Mouse (Mus musculus) adrenal gland, postnatal 36 days (tissue): ENCODE results near the gene Gm10197. TPM values are rescaled to one million over a fixed set of nuclear protein-coding genes. Genes with fewer than 3 reads are reported as not detected.

Source experiments
- DNase-seq, 2 experiments: peaks; one replicate each; pipeline ENCODE4 v3.0.0; 2021; ENCODE audit warnings: mixed read lengths in 1 of 2
- total RNA-seq, 2 experiments: library from RNA; stranded (reverse); gene quantifications; 2 replicates each; pipeline ENCODE4 v1.2.3; 2021

The Gm10197 gene
- total RNA-seq, 2 experiments from 2014 or later = not detected

DNA sequence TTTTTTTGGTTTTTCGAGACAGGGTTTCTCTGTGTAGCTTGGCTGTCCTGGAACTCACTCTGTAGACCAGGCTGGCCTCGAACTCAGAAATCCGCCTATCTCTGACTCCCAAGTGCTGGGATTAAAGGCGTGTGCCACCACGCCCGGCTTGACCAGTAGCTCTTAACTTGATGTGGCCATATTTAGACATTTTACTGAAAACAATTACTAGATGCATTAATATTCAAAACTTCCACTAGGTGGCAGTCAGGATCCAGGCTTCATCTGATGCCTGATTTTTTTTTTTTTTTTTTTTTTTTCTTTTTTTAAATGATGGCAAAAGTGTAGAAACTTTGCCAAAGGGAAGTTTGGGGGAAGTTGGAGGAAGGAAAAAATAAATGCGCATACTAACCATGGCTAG lies 23.0 kb upstream of the Gm10197 start:
- DNase-seq = peak in 1 of 2 experiments; percentile 48

GRCm38 (mm10) chr19:53393646-53394045 lies 22.1 kb upstream of the Gm10197 start:
- DNase-seq = no peak

GRCm38 (mm10) chr19:53392781-53393343 lies 21.3 kb upstream of the Gm10197 start:
- DNase-seq = no peak

- no peak for DNase-seq
Observed at GRCm38 (mm10) chr19:53391787-53392186, 20.2 kb upstream of the Gm10197 start.

DNA sequence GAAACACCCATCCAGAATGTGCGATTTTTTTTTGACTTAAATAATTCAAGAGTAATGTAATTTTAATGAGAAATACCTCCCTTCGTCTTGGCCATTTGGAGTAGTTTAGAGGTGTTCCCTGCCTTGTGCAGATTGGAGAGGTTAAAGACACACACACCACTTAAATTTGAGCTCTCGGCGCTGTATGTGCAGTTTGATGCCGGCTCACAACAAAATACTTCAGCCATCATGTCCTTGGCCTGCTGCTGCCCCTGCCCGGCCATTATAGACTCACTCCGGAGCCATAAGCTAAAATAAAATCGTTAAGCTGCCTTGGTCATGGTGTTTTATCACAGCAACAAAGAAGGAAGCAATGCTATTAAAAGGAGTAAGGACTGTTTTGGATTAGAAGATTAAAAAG lies 19.8 kb upstream of the Gm10197 start:
- no peak for DNase-seq

DNA sequence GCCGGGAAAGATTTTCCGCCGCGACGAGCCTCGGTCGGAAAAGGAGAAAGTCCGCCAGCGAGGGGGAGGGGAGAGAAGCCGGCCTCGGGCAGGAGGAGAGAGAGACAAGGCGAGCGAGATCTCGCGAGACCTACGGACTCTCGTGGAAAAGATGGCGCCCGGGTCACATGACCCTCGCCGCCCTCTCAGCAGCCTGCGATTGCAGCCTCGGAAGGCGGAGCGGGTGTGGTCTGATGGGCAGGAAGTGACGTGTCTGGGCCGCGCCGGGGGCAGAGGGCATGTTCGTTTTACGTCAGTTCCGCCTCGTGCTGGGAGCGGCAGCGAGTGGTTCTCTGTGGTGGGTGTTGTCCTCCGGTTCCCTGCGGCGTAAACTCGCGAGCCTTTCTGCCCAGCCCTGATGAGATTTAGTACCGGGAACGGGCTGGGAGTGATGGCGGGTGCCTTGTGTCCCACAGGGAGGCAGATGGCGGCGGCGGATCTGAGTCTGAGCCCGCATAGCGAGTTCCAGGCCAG lies 19.0 kb upstream of the Gm10197 start, which contains the start of gene Smndc1:
Gene Smndc1 (minus strand): TSS at position 84 of the 513 bp plus-strand sequence.
- peak; percentile 99 to 100 for DNase-seq

DNA sequence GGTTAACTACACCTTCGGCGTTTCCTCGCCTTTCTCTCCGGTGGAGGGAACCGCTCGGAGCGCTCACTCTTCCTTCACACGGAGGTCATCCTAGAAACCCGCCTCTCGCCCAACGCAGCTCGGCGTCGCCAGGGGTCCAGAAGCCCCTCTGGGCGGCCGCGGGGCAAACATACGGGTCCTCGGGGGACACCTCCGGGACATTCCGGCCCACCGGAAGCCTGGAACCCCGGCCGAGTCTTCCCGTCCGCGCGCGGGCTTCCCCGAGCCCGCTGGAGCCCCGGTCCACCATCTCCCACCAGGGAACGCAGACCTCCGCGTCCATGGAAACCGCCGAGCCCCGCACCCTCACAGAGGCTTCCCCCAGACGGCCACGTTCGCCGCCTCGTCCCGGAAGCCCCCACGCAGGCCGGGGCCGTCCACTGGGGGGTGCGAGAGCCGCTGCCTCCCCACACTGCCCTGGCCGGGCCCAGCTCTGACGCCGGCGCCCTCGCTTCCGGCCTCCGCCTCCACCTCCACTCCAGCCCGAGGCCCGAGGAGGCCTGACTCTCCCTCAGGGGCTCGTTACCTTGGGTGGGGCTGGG lies 18.4 kb upstream of the Gm10197 start:
- no peak for DNase-seq

DNA sequence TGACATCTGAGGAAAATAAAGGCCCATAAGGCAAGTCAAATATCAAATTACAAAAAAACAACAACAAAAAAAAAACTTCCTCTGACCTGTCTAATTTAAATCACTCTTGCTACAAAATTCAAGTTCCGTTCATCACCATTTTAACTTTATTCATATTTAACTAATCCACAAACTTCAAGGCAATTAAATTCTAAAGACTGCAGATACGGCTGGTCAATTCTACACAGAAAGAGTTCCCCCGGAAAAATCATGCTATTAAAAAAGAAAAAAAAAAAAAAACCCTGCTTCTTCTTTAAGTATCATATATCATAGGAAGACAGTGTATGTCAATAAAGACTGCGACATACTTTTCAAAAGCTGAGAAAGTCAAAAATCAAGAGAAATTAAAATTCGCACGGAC lies 17.9 kb upstream of the Gm10197 start:
- no peak for DNase-seq

GRCm38 (mm10) chr19:53383336-53383735 lies 11.8 kb upstream of the Gm10197 start:
- DNase-seq = no peak

- no peak for DNase-seq
Observed at GRCm38 (mm10) chr19:53378421-53378820, 6.9 kb upstream of the Gm10197 start.

DNA sequence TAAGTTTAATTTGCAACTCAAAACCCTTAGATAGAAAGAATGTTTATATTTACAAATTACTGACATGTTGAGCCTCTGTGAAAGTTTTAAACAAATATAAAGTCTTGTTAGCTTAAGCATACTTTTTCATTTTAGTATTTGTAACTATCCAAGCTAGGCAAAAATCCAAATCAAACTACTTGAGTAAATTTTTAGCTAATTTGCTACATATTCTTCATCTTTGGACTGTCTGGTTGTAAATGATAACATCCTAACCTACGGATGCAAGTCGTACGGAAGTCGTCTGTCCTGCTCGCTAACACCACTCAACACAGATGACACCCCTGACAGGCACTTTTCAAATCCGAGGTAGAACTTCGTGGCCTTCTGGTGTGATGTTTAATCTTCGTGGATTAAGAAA lies 6.1 kb upstream of the Gm10197 start:
- no peak for DNase-seq

DNA sequence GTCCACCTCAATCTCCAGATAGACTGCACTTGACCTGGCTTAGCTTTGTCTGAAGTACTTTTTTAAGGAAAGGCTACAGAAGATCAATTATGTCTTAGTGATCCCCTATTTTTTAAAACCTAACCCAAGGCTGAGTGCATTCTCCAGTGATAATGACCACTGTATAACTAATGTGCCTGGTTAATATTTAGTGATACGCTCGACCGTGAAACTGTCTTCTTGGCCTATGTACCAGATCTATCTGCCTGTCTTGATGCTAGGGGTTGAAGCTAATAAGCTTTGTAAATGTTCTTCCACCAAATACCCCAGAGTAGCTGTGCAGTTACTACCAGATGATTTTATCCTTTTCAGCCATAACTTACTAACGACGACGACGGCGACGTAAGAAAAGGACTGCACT lies 4.2 kb upstream of the Gm10197 start:
- no peak for DNase-seq

DNA sequence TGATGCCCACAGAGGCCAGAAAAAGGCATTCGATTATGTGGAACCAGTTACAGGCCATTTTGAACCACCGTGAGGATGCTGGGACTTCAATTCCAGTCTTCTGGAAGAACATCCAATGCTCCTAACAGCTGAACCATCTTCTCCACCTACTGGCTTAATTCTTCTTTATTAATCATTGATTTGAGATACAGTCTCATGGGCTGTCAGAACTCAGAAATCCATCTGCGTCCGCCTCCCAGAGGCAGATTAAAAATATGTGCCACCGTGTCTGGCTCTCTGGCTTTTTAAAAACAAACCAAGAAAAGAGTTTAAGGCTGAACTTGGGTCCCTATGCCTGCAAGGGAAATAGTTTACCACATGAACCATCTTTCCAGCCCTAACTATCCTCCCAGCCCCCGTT lies 3.7 kb upstream of the Gm10197 start:
- DNase-seq = no peak

- no peak for DNase-seq
Observed at GRCm38 (mm10) chr19:53373570-53373969, 2.0 kb upstream of the Gm10197 start.

GRCm38 (mm10) chr19:53370233-53370632 lies 1.3 kb downstream of the Gm10197 start:
- no peak for DNase-seq

GRCm38 (mm10) chr19:53369469-53370043 lies 2.0 kb downstream of the Gm10197 start:
- DNase-seq = peak; percentile 84 to 87

GRCm38 (mm10) chr19:53366881-53367280 lies 4.7 kb downstream of the Gm10197 start:
- no peak for DNase-seq

DNA sequence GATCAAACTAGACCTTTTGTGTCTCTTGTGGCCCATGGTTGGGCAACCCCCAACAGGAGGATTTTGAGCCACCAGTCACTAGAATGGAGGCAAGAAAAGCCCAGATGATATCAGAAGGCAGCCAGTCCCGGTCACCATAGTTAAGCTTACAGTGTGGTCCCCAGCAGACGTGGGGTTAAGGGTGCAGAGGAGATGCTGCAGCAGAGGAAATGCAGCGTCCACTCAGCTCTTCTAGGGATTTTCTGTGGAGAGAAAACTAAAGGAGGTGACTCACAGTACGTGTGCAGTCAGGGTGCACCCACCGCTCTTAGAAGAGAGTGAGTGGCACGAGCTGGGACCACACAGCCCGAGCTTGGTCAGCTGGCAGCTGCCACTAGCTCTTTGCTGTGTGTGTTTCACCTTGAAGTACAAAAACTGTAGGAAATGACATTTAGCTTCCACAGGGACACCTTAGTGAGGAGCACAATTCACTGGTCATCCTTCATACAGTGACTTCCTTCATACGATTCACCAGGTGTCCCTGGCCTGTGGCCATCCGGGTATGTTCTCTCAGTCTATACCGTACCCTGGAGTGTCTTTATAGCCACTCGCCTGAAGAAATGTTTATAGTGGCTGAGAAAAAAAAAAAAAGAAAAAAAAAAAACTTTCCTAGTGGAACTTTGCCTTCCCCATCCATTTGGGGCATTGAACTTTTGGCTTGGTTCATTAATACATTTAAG lies 5.3 kb downstream of the Gm10197 start:
- no peak for DNase-seq

- peak; percentile 58 to 76 for DNase-seq
Observed at GRCm38 (mm10) chr19:53364963-53365362, 6.6 kb downstream of the Gm10197 start.

DNA sequence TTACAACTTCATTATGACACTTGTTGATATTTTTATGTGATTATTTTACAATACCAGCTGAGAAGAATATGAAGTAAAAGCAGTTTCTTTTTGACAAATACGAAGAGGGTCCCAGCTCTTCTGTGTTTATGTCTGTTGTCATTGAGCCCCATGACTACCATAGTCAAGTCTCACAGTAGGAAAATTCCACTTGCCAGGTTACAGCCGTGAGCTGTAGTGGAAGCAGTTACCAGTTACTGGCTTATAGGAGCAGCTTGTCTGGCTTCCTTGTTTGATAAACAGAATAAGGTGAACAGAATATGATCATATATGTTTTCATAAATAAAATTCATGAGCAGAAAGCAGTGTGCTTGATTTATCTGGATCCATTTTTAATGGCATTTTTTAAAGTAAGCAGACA lies 7.0 kb downstream of the Gm10197 start:
- DNase-seq = no peak

DNA sequence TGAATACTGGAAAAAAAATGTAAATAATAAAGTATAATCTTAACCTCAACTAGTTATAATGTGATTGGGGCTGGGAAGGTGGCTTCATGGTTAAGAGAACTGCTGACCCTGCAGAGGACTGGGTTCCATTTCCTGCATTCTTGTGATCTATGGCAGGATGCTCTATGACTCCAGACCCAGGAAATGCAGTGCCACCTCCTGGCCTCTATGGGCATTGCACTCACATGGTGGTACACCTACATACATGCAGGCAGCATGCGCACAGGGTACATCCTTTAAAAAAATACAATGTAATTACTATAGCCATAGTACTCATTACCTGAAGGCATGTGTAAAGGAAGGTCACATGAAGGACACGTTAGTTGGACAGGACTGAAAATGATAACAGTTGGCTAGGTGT lies 8.6 kb downstream of the Gm10197 start:
- peak; percentile 15 to 41 for DNase-seq

GRCm38 (mm10) chr19:53360265-53360958 lies 11.2 kb downstream of the Gm10197 start:
- peak in 1 of 2 experiments; percentile 23 for DNase-seq
